In the genomic region with DNA sequence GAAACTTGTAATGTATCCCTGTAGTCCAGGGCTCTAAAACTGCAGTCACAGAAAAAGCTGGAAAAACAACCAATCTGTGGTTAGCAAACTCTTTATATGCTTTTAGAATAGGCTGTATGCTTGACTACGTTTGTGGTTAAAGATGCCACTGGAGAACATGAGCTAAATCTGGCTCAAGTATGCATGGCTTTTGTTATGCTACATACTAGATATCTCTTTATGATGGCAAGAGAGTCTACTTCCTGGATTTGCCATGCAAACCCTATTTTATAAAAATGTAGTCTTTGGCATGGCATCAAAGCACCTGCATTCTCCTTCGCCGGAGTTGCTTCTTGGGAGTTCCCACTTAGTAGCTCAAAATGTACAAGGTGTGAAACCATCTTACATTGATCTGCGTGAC, we compare ENCODE assay signal across 35 mouse cellular contexts.
"Had no signal": no experiment of that assay in that cellular context is flagged by ENCODE, and none has a peak within 500 bp of the region (broad histone marks: within the 10 kb centered on the region; RNA-seq: fewer than 3 reads in every experiment).

No protein-coding gene starts in this region.

- H3K36me3 ChIP-seq: heart, embryonic 12.5 days; heart, embryonic 13.5 days; heart, embryonic 15.5 days; hindbrain, embryonic 10.5 days; hindbrain, embryonic 12.5 days; hindbrain, embryonic 13.5 days; hindbrain, embryonic 15.5 days; intestine, embryonic 15.5 days; kidney, embryonic 15.5 days had no signal

- H3K27ac ChIP-seq: heart, embryonic 13.5 days; heart, embryonic 15.5 days; hindbrain, embryonic 10.5 days; hindbrain, embryonic 12.5 days; hindbrain, embryonic 13.5 days; hindbrain, embryonic 14.5 days; hindbrain, embryonic 15.5 days; hindbrain, postnatal 0 days; intestine, embryonic 15.5 days; kidney, embryonic 15.5 days; kidney, postnatal 0 days; layer of hippocampus, adult 2 months; left cerebral cortex, adult 2 months had no signal

- H3K4me1 ChIP-seq: heart, embryonic 12.5 days; heart, embryonic 13.5 days; heart, embryonic 15.5 days; hindbrain, embryonic 10.5 days; hindbrain, embryonic 12.5 days; hindbrain, embryonic 13.5 days; hindbrain, embryonic 15.5 days; intestine, embryonic 15.5 days; kidney, embryonic 15.5 days had no signal

- H3K9me3 ChIP-seq: heart, embryonic 12.5 days; heart, embryonic 13.5 days; heart, embryonic 15.5 days; hindbrain, embryonic 10.5 days; hindbrain, embryonic 12.5 days; hindbrain, embryonic 13.5 days; hindbrain, embryonic 15.5 days; intestine, embryonic 15.5 days; kidney, embryonic 15.5 days had no signal

- ATAC-seq: hindbrain, embryonic 16.5 days; hindbrain, postnatal 0 days; inflammation-experienced regulatory T-cells, adult 6 months; intestine, embryonic 15.5 days; intestine, embryonic 16.5 days; intestine, postnatal 0 days had no signal

- DNase-seq: heart, postnatal 10 days; heart, postnatal 14 days; heart, postnatal 36 days; heart, postnatal 4 days; kidney, adult 11 months; kidney, adult 18-20 months; kidney, adult 2 months; kidney, adult 8-10 months; kidney, adult 9 months; kidney, postnatal 10 days; kidney, postnatal 14 days; kidney, postnatal 25 days; kidney, postnatal 36 days; kidney, postnatal 4 days; layer of hippocampus, adult 9-11 months; layer of hippocampus, postnatal 36 days had no signal

- H3K4me2 ChIP-seq: heart, embryonic 11.5 days; heart, embryonic 12.5 days; heart, embryonic 13.5 days; heart, embryonic 15.5 days; hindbrain, embryonic 12.5 days; hindbrain, embryonic 13.5 days; hindbrain, embryonic 14.5 days; hindbrain, embryonic 15.5 days; intestine, embryonic 15.5 days; kidney, embryonic 15.5 days had no signal

- H3K27me3 ChIP-seq: heart, embryonic 12.5 days; heart, embryonic 13.5 days; heart, embryonic 15.5 days; hindbrain, embryonic 12.5 days; hindbrain, embryonic 13.5 days; hindbrain, embryonic 15.5 days; intestine, embryonic 15.5 days had no signal

- H3K4me3 ChIP-seq: heart, embryonic 12.5 days; heart, embryonic 13.5 days; heart, embryonic 15.5 days; hindbrain, embryonic 10.5 days; hindbrain, embryonic 12.5 days; hindbrain, embryonic 13.5 days; hindbrain, embryonic 15.5 days; intestine, embryonic 15.5 days; kidney, embryonic 15.5 days; layer of hippocampus, adult 2 months; left cerebral cortex, adult 2 months had no signal

- H3K9ac ChIP-seq: heart, embryonic 12.5 days; heart, embryonic 13.5 days; heart, embryonic 15.5 days; hindbrain, embryonic 12.5 days; hindbrain, embryonic 13.5 days; hindbrain, embryonic 14.5 days; hindbrain, embryonic 15.5 days; intestine, embryonic 15.5 days; kidney, embryonic 15.5 days had no signal
